Mouse (Mus musculus) myocyte (in vitro differentiated cells): ENCODE measurements around the gene Cadps. TPM values are rescaled to one million over a fixed set of nuclear protein-coding genes. Genes with fewer than 3 reads are reported as not detected.

Source experiments
- H3K27me3 ChIP-seq: one replicate; pipeline ENCODE4 v1.6.1; 2011; ENCODE audit not compliant: control insufficient read depth, insufficient read depth, insufficient read length
- H3K36me3 ChIP-seq: one replicate; pipeline ENCODE4 v1.6.1; 2011; ENCODE audit not compliant: control insufficient read depth, insufficient read depth
- H3K4me2 ChIP-seq: one replicate; pipeline ENCODE4 v1.6.1; 2011; ENCODE audit warnings: low read depth, control low read depth
- H3K4me3 ChIP-seq: one replicate; pipeline ENCODE4 v1.5.1; 2011; ENCODE audit warnings: mild to moderate bottlenecking, control low read depth, moderate library complexity
- H3K79me2 ChIP-seq: one replicate; pipeline ENCODE4 v1.6.1; 2011; ENCODE audit not compliant: control insufficient read depth, insufficient read depth
- H3ac ChIP-seq: one replicate; pipeline ENCODE4 v1.6.1; 2011; ENCODE audit not compliant: control insufficient read depth, insufficient read length
- CEBPB ChIP-seq: IDR thresholded peaks from 2 replicates; pipeline ENCODE4 v1.6.1; 2011; ENCODE audit warnings: mild to moderate bottlenecking, moderate library complexity; ENCODE audit not compliant: poor library complexity, insufficient read depth, severe bottlenecking
- E2F4 ChIP-seq: IDR thresholded peaks from one replicate; pipeline ENCODE4 v1.6.1; 2011; ENCODE audit warnings: mild to moderate bottlenecking, control low read depth, moderate library complexity; ENCODE audit not compliant: insufficient read depth
- MAX ChIP-seq: IDR thresholded peaks from one replicate; pipeline ENCODE4 v1.6.1; 2011; ENCODE audit warnings: low read depth, mild to moderate bottlenecking, control low read depth
- MYOD1 ChIP-seq, 3 experiments: IDR thresholded peaks; one replicate each; pipeline ENCODE4 v1.6.1; 2011; ENCODE audit warnings: control low read depth in 2 of 3, low read depth in 2 of 3, mild to moderate bottlenecking in 2 of 3, moderate library complexity in 1 of 3; ENCODE audit not compliant: insufficient read length in 2 of 3, control insufficient read depth in 1 of 3
- MYOG ChIP-seq, 3 experiments: IDR thresholded peaks; one replicate each; pipeline ENCODE4 v1.6.1; 2011; ENCODE audit warnings: control low read depth in 2 of 3, low read depth in 2 of 3, mild to moderate bottlenecking in 2 of 3; ENCODE audit not compliant: insufficient read length in 2 of 3, control insufficient read depth in 1 of 3, insufficient read depth in 1 of 3
- POLR2A ChIP-seq: IDR thresholded peaks from one replicate; pipeline ENCODE4 v1.6.1; 2011; ENCODE audit warnings: low read depth, mild to moderate bottlenecking, control low read depth, moderate library complexity; ENCODE audit not compliant: insufficient read length
- POLR2AphosphoS2 ChIP-seq: IDR thresholded peaks from one replicate; pipeline ENCODE4 v1.6.1; 2011; ENCODE audit warnings: low read depth, control low read depth; ENCODE audit not compliant: insufficient read length
- REST ChIP-seq: IDR thresholded peaks from one replicate; pipeline ENCODE4 v1.6.1; 2011; ENCODE audit warnings: mild to moderate bottlenecking, control low read depth, moderate library complexity; ENCODE audit not compliant: insufficient read depth, insufficient read length
- SRF ChIP-seq: IDR thresholded peaks from one replicate; pipeline ENCODE4 v1.6.1; 2011; ENCODE audit warnings: low read depth; ENCODE audit not compliant: control insufficient read depth, insufficient read length
- TCF12 ChIP-seq: IDR thresholded peaks from one replicate; pipeline ENCODE4 v1.6.1; 2011; ENCODE audit warnings: mild to moderate bottlenecking, control low read depth; ENCODE audit not compliant: poor library complexity, insufficient read depth, severe bottlenecking
- TCF3 ChIP-seq: IDR thresholded peaks from one replicate; pipeline ENCODE4 v1.6.1; 2011; ENCODE audit warnings: low read depth, control low read depth; ENCODE audit not compliant: insufficient read length
- USF1 ChIP-seq: IDR thresholded peaks from one replicate; pipeline ENCODE4 v1.6.1; 2011; ENCODE audit warnings: low read depth, mild to moderate bottlenecking, control low read depth, moderate library complexity
- polyA plus RNA-seq: library from polyadenylated mRNA; unstranded; fragments of >200 nt; fragmentation: generic; extraction: Trizol; gene quantifications from one replicate; pipeline ENCODE4 v1.2.1, GENCODE M21; 2012; ENCODE audit warnings: missing spikeins

Gene Cadps
- polyA plus RNA-seq, 1 experiment = not detected

- TF ChIP-seq MAX (no peak), MYOD1 (IDR thresholded peaks at IDR 0.05; ENCODE audit: control insufficient read depth in 1 of 3, insufficient read length in 2 of 3, low read depth in 2 of 3) (no peak), E2F4 (no peak), CEBPB (no peak), SRF (no peak), TCF12 (no peak), REST (no peak), MYOG (IDR thresholded peaks at IDR 0.05; ENCODE audit: control insufficient read depth in 1 of 3, insufficient read depth in 1 of 3, insufficient read length in 2 of 3, low read depth in 2 of 3) (no peak), POLR2AphosphoS2 (no peak), USF1 (no peak), TCF3 (no peak), POLR2A (no peak)
- Histone ChIP-seq H3K79me2 (no peaks in the 10 kb centered on the region), H3K27me3 (no peaks in the 10 kb centered on the region), H3K4me2 (no peak overlapping the region), H3K4me3 (no peak overlapping the region), H3K36me3 (no peaks in the 10 kb centered on the region), H3ac (no peak overlapping the region)
These were observed 184.1 kb downstream of the Cadps start for GRCm38 (mm10) chr14:12638762-12639161.

DNA sequence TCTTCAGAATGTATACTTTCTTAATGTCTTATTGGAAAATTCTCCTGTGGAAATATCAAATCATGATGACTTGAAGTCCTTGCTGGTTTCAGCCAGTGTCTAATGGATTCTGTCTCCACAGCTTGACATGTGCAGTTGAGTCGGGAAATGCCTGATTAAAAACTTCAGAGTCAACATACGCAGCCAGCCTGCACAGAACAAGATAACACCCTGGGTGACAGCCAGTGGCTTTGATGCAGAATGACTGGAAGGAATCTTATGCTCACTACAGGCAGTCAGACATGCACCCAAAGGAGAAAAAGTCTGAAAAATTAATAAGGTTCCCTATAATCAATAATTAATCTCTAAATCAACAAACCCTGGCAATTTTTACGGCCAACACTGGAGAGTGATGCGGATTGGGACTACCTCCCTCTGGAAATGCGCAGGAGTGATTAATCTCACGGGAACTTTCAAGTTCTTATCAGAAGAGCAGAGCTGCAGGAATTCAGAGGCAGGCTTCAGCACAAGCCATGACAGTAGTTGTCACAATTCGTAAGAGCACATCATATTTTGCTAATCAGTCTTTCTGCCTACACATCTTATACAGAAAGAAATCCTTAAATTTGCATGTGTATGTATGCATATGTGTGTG is 185.6 kb downstream of the Cadps start:
- no peaks in the 10 kb centered on the region for H3K36me3 ChIP-seq
- no peak overlapping the region for H3K4me3 ChIP-seq
- H3K27me3 ChIP-seq = no peaks in the 10 kb centered on the region
- H3K4me2 ChIP-seq = no peak overlapping the region
- no peaks in the 10 kb centered on the region for H3K79me2 ChIP-seq
- TF ChIP-seq MYOG (IDR thresholded peaks at IDR 0.05; ENCODE audit: control insufficient read depth in 1 of 3, insufficient read depth in 1 of 3, insufficient read length in 2 of 3, low read depth in 2 of 3) (no peak), POLR2AphosphoS2 (no peak), REST (no peak), E2F4 (no peak), POLR2A (no peak), TCF3 (no peak), SRF (no peak), MYOD1 (IDR thresholded peaks at IDR 0.05; ENCODE audit: control insufficient read depth in 1 of 3, insufficient read length in 2 of 3, low read depth in 2 of 3) (no peak), TCF12 (no peak), USF1 (no peak), CEBPB (no peak), MAX (no peak)
- H3ac ChIP-seq = no peak overlapping the region

- Histone ChIP-seq H3K36me3 (no peaks in the 10 kb centered on the region), H3K27me3 (no peaks in the 10 kb centered on the region), H3K4me3 (no peak overlapping the region), H3ac (no peak overlapping the region), H3K79me2 (no peaks in the 10 kb centered on the region), H3K4me2 (no peak overlapping the region)
- no peak for TF ChIP-seq E2F4
- no peak for TF ChIP-seq MAX
- no peak for TF ChIP-seq MYOD1 (IDR thresholded peaks at IDR 0.05; ENCODE audit: control insufficient read depth in 1 of 3, insufficient read length in 2 of 3, low read depth in 2 of 3)
- no peak for TF ChIP-seq REST
- no peak for TF ChIP-seq TCF12
- TF ChIP-seq CEBPB = no peak
- TF ChIP-seq USF1 = no peak
- TF ChIP-seq POLR2A = no peak
These were observed 198.4 kb downstream of the Cadps start for GRCm38 (mm10) chr14:12624256-12625130.

DNA sequence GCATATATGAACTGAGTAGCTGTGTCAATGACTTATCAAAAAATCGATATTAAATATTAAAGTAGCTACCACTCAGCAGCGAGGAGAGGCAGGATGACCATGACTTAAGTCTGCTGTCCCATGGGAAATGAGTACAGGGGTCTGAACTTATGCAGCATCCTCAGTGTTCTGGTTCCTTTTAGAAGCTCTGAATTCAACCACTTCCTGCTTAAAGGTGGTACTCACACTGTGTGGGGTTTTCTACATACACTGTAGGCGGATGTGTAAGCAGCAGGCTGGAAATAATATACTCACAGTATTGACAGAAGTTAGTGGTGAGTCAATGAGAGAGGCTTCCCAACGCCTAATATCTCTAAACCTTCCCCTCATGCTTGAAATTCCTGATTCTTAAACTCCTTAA is 215.9 kb downstream of the Cadps start:
- no peaks in the 10 kb centered on the region for H3K27me3 ChIP-seq
- H3K36me3 ChIP-seq = no peaks in the 10 kb centered on the region
- H3K79me2 ChIP-seq = no peaks in the 10 kb centered on the region
- no peak overlapping the region for H3ac ChIP-seq
- TF ChIP-seq E2F4 (no peak), SRF (no peak), USF1 (no peak), REST (no peak), POLR2A (no peak), MYOG (IDR thresholded peaks at IDR 0.05; ENCODE audit: control insufficient read depth in 1 of 3, insufficient read depth in 1 of 3, insufficient read length in 2 of 3, low read depth in 2 of 3) (no peak), CEBPB (no peak), TCF3 (no peak), MYOD1 (IDR thresholded peaks at IDR 0.05; ENCODE audit: control insufficient read depth in 1 of 3, insufficient read length in 2 of 3, low read depth in 2 of 3) (no peak), TCF12 (no peak)
- no peak overlapping the region for H3K4me2 ChIP-seq
- H3K4me3 ChIP-seq = no peak overlapping the region
